Mouse (Mus musculus): ENCODE data around the gene Grk6.

Grk6 gene

DNA sequence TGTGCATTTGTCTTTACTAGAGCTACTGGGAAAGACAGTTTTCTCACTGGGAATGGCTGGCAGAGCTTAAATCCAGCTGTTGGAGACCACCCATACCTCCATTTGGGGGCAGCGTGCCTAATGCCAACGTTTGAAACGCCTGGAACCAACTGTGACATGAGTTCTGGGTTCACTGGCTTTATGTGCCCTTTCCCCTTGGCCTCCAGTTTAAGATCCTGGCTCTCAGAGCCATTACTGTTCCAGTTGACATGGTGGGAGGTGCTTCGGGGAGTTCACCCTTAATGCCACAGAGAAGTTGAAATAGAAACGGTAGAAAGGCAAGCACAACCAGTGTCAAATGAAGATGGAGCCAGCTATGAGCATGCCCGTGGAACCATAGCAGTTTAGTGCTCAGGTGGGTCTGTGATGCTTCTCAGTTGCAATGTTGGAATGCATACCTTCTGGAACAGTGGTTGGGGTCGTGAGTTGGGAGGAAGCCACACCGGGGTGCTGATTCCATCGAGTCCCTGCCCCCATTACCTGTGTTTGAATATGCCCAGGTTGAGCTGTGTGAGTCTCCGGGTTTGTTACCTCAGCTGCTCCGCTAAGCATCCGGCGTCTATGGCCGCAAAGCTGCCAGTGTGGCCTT, 18.6 kb downstream of the Grk6 start:
- in situ Hi-C loops (cut with MboI, MseI) = no loop called here

DNA sequence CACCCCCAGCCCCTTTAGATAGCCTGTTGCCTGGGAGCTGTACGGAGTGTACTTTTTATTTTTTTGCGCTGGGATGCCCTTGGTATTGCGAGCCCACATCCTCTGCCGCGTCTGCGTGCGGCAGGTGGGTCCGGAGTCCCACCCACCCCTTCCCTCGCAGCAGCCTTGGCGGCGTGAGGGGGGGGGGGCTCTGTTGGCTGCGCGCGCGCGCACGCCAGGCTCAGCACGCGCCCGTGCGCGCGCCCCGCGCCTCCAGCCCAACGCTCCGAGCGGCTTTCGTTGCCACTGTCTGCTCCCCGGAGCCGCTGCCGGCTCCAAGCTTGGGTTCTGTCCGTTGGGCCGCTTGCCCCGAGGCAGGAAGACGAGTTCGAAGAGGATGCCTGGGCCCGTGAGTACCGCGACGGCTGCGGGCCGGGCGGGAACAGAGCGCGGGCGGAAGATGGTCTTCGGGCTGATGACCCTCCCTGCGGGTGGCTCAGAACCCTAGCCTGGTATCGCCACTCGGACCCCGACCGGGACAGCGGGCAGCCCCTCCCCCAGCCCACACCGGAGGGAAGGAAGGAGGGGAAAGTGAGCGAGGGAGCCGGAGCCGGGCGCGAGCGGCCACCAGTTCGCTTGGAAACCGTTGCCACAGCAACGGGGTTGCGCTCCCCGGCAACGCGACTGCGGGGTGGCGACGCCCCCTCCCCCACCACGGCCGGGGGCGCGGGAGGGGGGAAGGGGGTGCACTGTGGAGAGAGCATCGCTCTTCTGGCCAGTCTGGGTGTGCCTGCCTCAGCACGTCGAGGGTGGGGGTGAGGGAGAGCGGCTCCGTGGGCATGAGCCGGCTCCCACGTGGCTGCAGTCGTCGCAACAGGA, 19.4 kb downstream of the Grk6 start, which contains the start of gene Prr7:
Prr7 (plus strand) TSS at position 241 of the 858 bp plus-strand sequence.
- in situ Hi-C loops (cut with MboI, MseI) = no loop called here

DNA sequence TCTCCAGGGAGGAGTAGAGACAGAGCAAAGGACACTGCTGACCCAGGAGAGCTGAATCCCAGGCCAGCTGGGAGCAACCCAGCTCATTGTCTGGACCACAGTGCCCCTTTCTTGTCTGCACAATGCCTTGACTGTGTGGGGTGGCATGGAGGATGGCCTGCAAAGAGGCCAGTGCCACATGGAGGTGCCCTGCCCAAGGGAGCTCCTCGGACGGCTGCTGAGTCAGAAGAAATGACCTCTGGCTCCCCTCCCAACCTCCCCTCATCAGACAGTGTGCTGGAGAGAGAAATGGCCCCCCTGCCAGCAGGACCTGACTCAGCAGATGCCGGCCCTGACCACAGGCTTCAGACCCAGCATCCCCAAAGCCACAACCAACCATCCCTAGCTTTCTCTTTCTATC, 20.3 kb downstream of the Grk6 start:
- in situ Hi-C loops (cut with MboI, MseI) = loop anchor here (5.0 kb wide), 1 partner anchor 43 kb away; no protein-coding TSS in a partner anchor

DNA sequence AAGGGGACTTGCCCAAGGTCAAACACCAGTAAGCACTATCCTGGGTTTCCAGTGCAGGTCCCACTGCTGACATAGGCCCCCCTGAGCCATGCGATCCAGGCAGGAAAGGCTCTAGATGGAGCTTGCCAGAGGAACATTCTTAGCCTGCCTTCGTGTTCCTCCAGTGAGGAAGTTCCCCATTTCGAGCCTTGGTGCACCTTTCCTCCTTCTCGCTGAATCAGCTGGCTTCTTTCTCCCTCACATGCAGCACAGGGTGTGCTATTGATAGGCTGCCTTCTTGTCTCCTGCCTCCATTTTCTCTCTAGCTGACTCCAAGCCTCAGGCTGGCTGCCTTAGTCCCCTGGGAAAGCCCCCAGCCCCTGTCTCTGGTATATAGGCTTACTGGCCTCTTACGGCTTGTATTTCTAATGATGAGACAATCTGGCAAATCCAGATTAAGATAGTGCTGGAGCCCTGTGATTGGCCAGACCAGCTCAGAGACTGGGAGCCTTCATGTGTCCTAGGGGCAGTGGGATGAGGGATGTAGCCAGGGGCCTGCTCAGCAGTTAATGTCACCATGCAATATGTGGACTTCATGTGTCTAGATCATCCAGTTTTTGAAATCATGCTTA, 21.1 kb downstream of the Grk6 start:
- in situ Hi-C loops (cut with MboI, MseI) = loop anchor here (5.0 kb wide), 1 partner anchor 44 kb away; no protein-coding TSS in a partner anchor

DNA sequence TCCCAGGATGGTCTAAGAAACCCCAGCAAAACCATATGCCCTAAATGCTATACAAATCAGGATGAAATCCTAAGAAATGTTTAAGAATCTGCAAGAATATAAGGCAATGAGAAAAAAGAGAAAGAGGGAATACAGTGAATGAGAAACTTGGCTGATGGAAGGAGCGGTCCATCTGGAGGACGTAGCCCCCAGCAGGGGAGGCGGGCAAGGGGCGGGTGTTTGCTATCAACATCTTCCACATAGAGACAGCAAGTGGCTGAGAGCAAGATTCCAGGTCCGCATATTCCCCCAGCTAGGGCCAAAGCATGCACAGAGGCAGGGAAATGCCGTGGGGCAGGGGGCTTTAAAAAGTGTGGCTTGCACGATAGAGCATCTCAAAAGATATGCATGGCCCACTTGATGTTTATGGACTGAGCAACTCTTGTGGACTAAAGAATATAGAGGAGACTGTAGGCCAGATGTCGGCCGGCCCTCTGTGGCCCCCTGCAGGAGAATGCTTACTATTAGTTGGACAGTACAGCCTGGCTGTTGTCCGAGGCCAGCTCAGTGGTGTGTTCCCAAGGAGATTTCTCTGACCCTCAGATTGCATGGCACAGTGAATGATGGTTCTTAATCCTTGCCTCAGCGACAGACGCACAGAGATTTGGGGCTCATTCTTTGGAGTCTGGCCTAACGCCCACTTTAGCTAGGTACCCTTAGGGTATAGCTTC, 24.1 kb downstream of the Grk6 start:
- in situ Hi-C loops (cut with MboI, MseI) = loop anchor here (5.0 kb wide), 1 partner anchor 47 kb away; no protein-coding TSS in a partner anchor

DNA sequence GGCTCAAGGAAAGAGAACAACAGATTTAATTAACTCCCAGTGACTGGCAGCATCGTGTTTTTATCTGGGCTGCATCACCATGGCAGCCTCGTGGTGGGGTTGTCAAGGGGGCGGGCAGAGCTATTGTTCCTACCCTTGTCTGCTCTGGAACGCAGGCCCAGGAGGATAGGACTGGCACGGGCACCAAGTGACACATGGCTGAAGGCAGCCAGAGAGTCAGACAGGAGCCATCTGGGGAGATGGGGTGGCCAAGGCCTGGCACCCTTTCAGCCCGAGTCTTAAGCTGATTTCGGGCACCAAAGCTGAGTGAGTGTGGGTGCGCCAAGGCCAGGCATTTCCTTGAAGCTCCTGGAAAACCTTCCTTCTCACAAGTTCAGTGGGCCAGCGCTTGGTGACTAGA, 25.5 kb downstream of the Grk6 start:
- in situ Hi-C loops (cut with MboI, MseI) = no loop called here

DNA sequence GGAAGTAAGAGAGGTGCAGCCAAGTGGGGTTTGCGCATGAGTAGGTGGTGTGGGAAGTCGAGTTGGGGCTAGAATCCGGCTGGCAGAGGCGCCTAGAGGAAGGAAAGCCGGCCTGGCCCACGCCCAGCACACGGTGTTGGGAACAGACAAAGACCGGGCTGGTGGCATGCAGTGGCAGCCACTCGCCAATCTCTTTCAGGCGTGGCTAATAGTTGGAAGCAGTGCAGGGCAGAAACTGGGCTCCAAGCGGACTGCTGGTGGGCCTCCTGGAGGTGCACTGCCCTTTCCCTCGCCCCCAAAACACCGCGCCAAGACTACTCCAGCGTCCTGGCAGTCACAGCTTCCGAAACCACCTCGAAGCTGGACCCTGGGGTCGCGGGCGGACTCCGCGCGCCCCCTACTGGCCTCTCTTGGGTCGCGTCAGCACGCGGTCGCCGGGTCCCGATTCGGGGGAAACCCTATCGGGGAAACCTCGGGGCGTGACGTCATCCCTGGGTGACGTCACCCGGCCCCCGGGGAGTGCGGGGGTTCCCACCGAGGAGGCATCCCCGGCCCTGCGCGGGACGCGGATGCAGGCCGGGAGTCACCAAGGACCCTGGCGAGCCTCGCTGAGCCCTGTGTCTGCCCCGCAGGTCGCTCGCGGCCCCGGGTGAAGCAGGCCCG, 26.4 kb downstream of the Grk6 start:
- in situ Hi-C loops (cut with MboI, MseI) = no loop called here

DNA sequence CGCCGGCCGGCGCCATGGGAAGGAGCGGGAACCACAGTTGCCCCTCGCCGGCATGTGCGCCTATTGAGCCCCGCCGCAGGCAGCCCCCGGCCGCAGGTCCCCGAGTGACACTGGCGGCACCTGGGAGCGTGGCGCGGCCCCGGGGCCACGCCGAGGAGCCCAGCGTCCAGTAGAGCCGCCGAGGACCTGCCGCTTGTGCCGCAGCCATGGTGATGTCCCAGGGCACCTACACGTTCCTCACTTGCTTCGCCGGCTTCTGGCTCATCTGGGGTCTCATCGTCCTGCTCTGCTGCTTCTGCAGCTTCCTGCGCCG, 26.9 kb downstream of the Grk6 start:
- in situ Hi-C loops (cut with MboI, MseI) = no loop called here

DNA sequence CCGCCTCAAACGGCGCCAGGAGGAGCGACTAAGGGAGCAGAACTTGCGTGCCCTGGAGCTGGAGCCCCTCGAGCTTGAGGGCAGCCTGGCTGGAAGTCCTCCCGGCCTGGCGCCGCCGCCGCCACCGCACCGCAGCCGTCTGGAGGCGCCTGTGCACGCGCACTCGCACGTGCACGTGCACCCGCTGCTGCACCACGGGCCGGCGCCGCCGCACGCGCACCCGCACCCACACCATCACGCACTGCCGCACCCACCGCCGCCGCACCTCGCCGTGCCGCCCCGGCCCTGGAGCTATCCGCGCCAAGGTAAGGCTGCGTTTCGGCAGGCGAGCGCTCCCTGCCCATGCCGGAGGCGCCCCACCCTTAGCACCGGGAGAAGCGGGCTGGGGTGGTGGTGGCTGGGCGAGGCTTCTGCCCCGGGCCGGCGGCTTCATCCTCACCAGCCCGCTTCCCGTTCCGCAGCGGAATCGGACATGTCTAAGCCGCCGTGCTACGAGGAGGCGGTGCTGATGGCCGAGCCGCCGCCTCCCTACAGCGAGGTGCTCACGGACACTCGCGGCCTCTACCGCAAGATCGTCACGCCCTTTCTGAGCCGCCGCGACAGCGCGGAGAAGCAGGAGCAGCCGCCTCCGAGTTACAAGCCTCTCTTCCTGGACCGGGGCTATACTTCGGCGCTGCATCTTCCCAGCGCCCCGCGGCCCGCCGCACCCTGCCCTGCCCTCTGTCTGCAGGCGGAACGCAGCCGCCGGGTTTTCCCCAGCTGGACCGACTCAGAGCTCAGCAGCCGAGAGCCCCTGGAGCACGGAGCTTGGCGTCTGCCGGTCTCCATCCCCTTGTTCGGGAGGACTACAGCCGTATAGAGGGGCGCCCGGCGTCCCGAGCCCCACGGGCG, 27.5 kb downstream of the Grk6 start:
- in situ Hi-C loops (cut with MboI, MseI) = no loop called here

DNA sequence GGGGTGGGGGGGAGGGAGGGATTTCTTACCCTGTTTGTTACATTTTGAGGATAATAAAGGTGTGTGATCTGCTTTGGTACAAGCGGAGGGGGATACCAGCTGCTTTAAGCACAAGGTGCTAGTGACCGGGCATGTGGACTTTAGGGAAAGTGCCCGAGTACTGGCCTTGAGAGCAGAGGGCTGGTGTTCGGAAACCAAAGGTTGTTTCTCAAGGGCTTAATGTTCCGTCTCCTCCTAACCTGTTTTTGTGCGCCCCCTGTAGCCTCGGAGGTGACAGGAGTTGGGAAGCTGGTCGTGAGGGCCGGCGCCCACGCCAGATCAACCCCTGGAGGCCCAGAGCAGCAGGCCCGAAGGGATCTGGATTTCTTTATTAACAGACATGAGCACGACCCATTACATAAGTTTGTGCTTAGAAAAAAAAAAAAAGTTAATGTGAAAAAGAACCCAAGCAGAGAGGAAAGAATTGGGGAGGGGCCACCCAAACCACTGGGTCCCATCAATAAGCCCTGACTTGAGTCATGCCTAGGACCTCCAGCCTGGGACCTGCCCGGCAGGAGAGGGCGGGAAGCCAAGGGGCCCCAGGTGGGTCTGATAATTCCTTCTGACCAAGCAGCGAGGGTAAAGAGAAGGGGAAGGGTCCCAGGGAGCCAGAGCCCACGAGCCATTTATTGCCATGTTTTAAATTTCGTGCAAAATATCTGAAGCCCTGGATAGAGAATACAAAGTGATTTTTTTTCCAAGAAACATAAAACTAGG, 28.4 kb downstream of the Grk6 start:
- in situ Hi-C loops (cut with MboI, MseI) = no loop called here

DNA sequence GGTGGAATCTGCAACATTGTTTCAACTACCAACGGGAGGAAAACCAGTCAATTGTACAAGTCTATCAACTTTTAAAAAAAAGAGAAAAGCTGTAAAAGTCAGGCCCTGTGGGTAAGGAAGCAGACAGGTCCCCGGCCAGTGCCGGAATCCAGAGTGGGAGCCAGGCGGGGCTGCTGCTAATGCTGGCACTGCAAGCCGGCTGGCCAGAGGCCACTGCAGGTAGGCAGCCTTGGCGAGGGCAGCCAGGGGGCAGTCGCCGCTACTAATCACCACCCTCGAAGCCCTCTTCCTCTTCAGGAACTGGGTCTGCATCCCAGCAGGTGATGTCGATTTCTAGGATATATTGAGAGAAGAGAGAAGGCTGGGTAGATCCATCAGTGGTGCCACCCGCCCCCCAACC, 29.1 kb downstream of the Grk6 start:
- in situ Hi-C loops (cut with MboI, MseI) = no loop called here

DNA sequence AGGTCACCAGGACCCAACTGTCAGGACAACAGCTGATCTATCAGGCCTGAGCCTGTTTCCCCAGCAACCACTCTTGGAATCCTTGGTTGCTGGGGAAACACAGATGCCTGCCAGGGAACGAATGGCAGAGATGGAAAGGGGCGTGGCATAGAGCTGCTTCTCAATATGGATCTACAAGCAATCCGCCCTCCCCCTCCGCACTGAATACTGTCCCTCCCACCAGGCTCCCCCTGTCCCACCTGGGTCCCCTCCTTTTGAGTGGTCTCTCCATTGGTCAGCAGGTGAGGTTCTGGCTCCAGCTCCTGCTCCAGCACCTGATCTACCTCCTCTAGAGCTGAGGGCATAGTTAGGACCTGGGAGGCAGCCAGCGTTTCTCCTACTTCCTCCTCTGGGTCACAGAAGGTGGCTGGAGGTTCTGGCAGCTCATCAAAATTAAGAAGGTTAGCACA, 29.8 kb downstream of the Grk6 start:
- in situ Hi-C loops (cut with MboI, MseI) = loop anchor here (5.0 kb wide), 1 partner anchor 38 kb away; the partner anchor contains the start of gene Pdlim7

DNA sequence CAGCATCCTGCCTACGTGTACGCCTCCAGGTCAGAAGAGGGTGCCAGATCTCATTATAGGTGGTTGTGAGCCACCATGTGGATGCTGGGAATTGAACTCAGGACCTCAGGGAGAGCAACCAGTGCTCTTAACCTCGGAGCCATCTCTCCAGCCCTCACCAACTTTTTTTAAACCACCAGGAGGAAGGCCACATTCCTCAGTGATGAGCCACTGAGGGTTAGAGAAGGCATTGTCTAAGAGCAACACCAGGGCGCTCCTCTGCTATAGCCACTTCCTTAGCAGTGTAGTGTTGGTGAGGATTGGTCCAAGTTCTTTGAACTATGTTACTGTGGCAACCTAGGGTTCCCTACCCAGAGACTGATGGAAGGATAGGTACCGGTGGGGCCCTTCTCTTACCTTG, 30.9 kb downstream of the Grk6 start:
- in situ Hi-C loops (cut with MboI, MseI) = loop anchor here (5.0 kb wide), 1 partner anchor 37 kb away; the partner anchor contains the start of gene Pdlim7

DNA sequence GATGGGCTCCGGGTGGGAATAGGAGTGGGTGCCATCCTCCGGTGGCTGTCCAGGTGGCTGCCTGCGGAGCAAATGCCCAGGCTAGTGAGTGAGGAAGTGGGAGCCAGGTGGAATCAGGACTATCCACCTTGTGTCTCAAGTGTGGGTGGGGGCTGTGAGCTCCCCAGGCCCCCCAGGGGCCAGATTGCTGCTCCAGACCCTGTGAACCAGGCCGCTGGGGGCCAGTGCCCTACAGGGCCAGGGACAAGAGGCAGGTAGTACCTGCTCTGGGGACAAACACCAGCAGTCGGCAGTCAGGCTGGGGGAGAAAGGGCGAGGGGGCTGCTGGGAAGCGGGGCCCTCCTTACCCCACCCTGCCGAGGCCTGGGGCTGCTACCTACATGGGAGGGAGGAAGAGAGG, 31.4 kb downstream of the Grk6 start:
- in situ Hi-C loops (cut with MboI, MseI) = loop anchor here (5.0 kb wide), 1 partner anchor 36 kb away; the partner anchor contains the start of gene Pdlim7

DNA sequence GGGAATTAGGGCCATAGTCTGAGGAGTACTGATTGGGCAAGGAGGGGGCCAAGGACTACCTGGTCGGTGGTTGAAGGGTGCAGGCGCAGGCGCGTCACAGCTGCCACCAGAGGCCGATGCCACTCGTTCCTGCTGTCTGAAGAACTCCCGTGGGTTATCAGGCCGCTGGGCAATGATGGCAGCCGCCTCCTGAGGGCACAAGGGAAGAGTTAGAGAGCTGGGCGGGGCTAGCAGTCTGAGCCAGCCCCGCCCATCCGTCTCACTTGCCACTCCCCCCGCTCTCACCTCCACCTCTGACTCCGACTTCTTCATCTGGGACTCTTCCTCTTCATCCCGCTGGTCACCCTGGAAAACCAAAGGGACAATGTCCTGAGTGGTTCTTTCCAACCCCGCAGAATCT, 32.6 kb downstream of the Grk6 start:
- in situ Hi-C loops (cut with MboI, MseI) = loop anchor here (5.0 kb wide), 1 partner anchor 35 kb away; the partner anchor contains the start of gene Pdlim7

DNA sequence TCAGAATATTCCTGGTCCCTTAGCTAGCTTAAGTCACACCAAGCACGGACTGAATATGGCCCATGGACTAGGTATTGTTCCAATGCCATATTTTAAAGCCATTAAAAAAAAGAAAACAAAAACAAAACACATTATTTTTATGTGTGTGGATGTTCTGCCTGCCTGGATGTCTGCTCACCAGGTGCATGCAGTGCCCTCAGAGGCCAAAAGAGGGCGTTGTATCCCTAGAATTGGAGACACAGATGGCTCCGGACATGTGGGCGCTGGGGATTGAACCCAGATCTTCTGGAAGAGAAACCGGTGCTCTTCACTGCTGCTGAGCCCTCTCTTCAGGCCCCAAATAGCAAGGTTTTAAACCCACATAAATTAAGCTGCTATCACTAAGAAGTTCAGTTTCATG, 33.2 kb downstream of the Grk6 start:
- in situ Hi-C loops (cut with MboI, MseI) = loop anchor here (5.0 kb wide), 1 partner anchor 34 kb away; the partner anchor contains the start of gene Pdlim7

DNA sequence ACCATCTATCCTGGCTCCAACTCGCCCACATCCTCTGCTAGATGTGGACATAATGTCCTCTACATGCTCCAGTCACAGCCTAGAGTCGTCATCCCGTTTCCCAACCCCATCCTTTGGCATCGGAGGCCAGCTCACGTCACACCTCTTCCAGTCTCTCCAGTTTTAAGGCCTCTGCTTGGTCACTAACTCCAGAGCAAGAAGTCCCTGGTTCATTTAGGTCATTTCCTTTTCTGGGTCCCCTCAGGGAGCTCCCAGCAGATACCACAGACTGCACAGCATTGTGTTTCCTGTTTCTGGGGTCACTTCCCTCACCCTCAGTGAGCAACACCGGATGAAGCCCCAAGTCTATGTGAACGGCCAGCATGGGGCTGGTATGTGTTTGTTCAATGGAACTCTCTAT, 34.1 kb downstream of the Grk6 start:
- in situ Hi-C loops (cut with MboI, MseI) = loop anchor here (5.0 kb wide), 1 partner anchor 33 kb away; the partner anchor contains the start of gene Pdlim7

DNA sequence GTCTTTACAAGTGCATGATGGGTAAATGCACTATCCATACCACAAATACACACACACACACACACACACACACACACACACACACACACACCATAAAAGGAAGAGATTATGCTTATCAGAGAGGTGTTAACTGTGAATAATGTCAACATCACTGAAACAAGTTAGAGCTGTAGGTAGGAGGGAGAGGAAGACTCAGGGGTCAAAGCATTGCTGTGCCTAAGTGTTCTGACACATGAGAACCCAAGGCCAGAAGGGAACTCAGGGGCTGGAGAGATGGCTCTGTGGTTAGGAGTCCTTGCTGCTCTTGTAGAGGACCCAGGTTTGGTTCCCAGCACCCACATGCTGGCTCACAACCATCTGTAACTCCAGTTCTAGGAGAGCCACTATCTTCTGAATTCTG, 35.1 kb downstream of the Grk6 start:
- in situ Hi-C loops (cut with MboI, MseI) = loop anchor here (5.0 kb wide), 1 partner anchor 32 kb away; the partner anchor contains the start of gene Pdlim7

DNA sequence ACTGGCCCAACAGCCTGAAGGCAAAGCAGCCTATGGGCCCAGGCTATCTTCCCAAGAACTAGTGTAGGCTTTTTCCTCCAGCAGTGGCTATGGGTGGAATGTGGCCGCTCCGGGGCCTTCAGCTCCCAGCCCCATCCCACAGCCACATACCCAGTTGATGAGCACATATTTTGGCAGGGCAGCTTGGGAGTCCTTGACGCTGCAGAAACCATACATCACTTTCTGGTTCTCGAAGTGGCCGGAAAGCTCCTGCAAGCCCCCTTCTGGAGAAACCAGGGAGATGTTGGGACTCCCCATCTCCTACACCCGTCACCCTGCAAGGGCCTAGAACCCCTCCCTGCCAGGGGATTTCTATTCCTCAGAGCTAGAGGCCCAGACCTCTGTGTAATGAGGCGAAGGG, 37.7 kb downstream of the Grk6 start:
- in situ Hi-C loops (cut with MboI, MseI) = no loop called here

Data from T-helper 1 cell (primary cell).